Mouse (Mus musculus) MEL (cell line): ENCODE measurements around the gene Tas2r143. TPM values are rescaled to one million over a fixed set of nuclear protein-coding genes. Genes with fewer than 3 reads are reported as not detected.

Experiments used
- DNase-seq: peaks from one replicate; pipeline ENCODE4 v3.0.0; 2011; ENCODE audit warnings: low read depth, low spot score
- H3K27ac ChIP-seq: 2 replicates; pipeline ENCODE4 v1.5.1; 2012; ENCODE audit warnings: low read depth, mild to moderate bottlenecking, control low read depth, low read length, moderate library complexity; ENCODE audit not compliant: control insufficient read depth
- H3K27me3 ChIP-seq, 2 experiments: fragments of 150-350 bp in 1 of 2; sonication (generic) in 1 of 2; 2 replicates each; pipeline ENCODE4 v1.6.1; 2012; ENCODE audit warnings: low read length in 2 of 2, mild to moderate bottlenecking in 2 of 2, improper control_type of control experiment in 1 of 2, moderate library complexity in 1 of 2; ENCODE audit not compliant: insufficient read depth in 2 of 2, control insufficient read depth in 1 of 2
- H3K36me3 ChIP-seq, 2 experiments: 2 replicates each; pipeline ENCODE4 v1.6.1; 2012 to 2014; ENCODE audit warnings: low read length in 2 of 2, improper control_type of control experiment in 1 of 2, inconsistent platforms in 1 of 2, mild to moderate bottlenecking in 1 of 2; ENCODE audit not compliant: insufficient read depth in 2 of 2, control insufficient read depth in 1 of 2
- H3K4me1 ChIP-seq, 2 experiments: fragments of 150-350 bp in 1 of 2; sonication (generic) in 1 of 2; 2 replicates each; pipeline ENCODE4 v1.6.1; 2012; ENCODE audit warnings: low read length in 2 of 2, improper control_type of control experiment in 1 of 2, mild to moderate bottlenecking in 1 of 2; ENCODE audit not compliant: insufficient read depth in 2 of 2, control insufficient read depth in 1 of 2
- H3K4me3 ChIP-seq, 2 experiments: fragments of 150-350 bp in 1 of 2; sonication (generic) in 1 of 2; 2 replicates each; pipeline ENCODE4 v1.5.1; 2012; ENCODE audit warnings: low read depth in 2 of 2, low read length in 2 of 2, mild to moderate bottlenecking in 2 of 2, moderate library complexity in 2 of 2, control low read depth in 1 of 2, improper control_type of control experiment in 1 of 2; ENCODE audit not compliant: control insufficient read depth in 1 of 2, insufficient read depth in 1 of 2
- H3K79me2 ChIP-seq: 2 replicates; pipeline ENCODE4 v1.6.1; 2012; ENCODE audit warnings: mild to moderate bottlenecking, low read length, moderate library complexity; ENCODE audit not compliant: control insufficient read depth, poor library complexity, insufficient read depth
- H3K9ac ChIP-seq: 2 replicates; pipeline ENCODE4 v1.6.1; 2012; ENCODE audit warnings: low read depth, mild to moderate bottlenecking, control low read depth, low read length, moderate library complexity; ENCODE audit not compliant: control insufficient read depth, poor library complexity, severe bottlenecking
- H3K9me3 ChIP-seq: fragments of 150-350 bp; sonication (generic); replicated peaks from 2 replicates; pipeline ENCODE4 v1.6.1; 2012; ENCODE audit warnings: mild to moderate bottlenecking, low read length, improper control_type of control experiment, moderate library complexity; ENCODE audit not compliant: insufficient read depth
- CHD1 ChIP-seq: IDR thresholded peaks from 2 replicates; pipeline ENCODE4 v1.6.1; 2012; ENCODE audit warnings: low read depth, mild to moderate bottlenecking, inconsistent platforms, low read length, improper control_type of control experiment
- CHD2 ChIP-seq: IDR thresholded peaks from 2 replicates; pipeline ENCODE4 v1.6.1; 2011; ENCODE audit warnings: low read length, improper control_type of control experiment
- ELF1 ChIP-seq: IDR thresholded peaks from 2 replicates; pipeline ENCODE4 v1.6.1; 2014; ENCODE audit warnings: low read depth, mild to moderate bottlenecking, inconsistent platforms, low read length, improper control_type of control experiment, moderate library complexity
- GATA1 ChIP-seq: IDR thresholded peaks from 2 replicates; pipeline ENCODE4 v1.6.1; 2011; ENCODE audit warnings: low read depth, low read length, improper control_type of control experiment
- KAT2A ChIP-seq: conservative IDR thresholded peaks from 2 replicates; pipeline ENCODE4 v1.6.1; 2012; ENCODE audit warnings: low read depth, low read length, improper control_type of control experiment, inconsistent platforms
- MAFK ChIP-seq: IDR thresholded peaks from 2 replicates; pipeline ENCODE4 v1.6.1; 2011; ENCODE audit warnings: low read depth, mild to moderate bottlenecking, low read length, improper control_type of control experiment, borderline replicate concordance
- MYC ChIP-seq: IDR thresholded peaks from 2 replicates; pipeline ENCODE4 v1.6.1; 2011; ENCODE audit warnings: low read depth, mild to moderate bottlenecking, low read length, improper control_type of control experiment, moderate library complexity
- NRF1 ChIP-seq: IDR thresholded peaks from 2 replicates; pipeline ENCODE4 v1.6.1; 2014; ENCODE audit warnings: low read depth, mild to moderate bottlenecking, inconsistent platforms, low read length, improper control_type of control experiment, moderate library complexity; ENCODE audit not compliant: poor library complexity, insufficient read depth, severe bottlenecking
- POLR2AphosphoS5 ChIP-seq: IDR thresholded peaks from 2 replicates; pipeline ENCODE4 v1.6.1; 2012; ENCODE audit warnings: low read depth, borderline replicate concordance, mild to moderate bottlenecking, inconsistent platforms, low read length, moderate library complexity, mixed read lengths
- RCOR1 ChIP-seq: IDR thresholded peaks from 2 replicates; pipeline ENCODE4 v1.6.1; 2012; ENCODE audit warnings: low read depth, mild to moderate bottlenecking, inconsistent platforms, low read length, improper control_type of control experiment
- TAL1 ChIP-seq: IDR thresholded peaks from 2 replicates; pipeline ENCODE4 v1.6.1; 2012; ENCODE audit warnings: mild to moderate bottlenecking, inconsistent platforms, low read length, moderate library complexity, mixed read lengths
- TBP ChIP-seq: IDR thresholded peaks from 2 replicates; pipeline ENCODE4 v1.8.0; 2011; ENCODE audit warnings: low read depth, low read length, improper control_type of control experiment
- UBTF ChIP-seq: IDR thresholded peaks from 2 replicates; pipeline ENCODE4 v1.6.1; 2012; ENCODE audit warnings: low read depth, mild to moderate bottlenecking, inconsistent platforms, low read length, improper control_type of control experiment, moderate library complexity, borderline replicate concordance; ENCODE audit not compliant: insufficient read depth
- USF1 ChIP-seq: IDR thresholded peaks from 2 replicates; pipeline ENCODE4 v1.6.1; 2014; ENCODE audit warnings: low read depth, mild to moderate bottlenecking, inconsistent platforms, low read length, improper control_type of control experiment, moderate library complexity
- USF2 ChIP-seq, 2 experiments: IDR thresholded peaks; 2 replicates each; pipeline ENCODE4 v1.6.1; 2011 to 2012; ENCODE audit warnings: improper control_type of control experiment in 2 of 2, low read length in 2 of 2, borderline replicate concordance in 1 of 2, inconsistent platforms in 1 of 2, low read depth in 1 of 2, mild to moderate bottlenecking in 1 of 2; ENCODE audit not compliant: insufficient read depth in 1 of 2
- ZC3H11A ChIP-seq: IDR thresholded peaks from 2 replicates; pipeline ENCODE4 v1.6.1; 2012; ENCODE audit warnings: low read depth, mild to moderate bottlenecking, inconsistent platforms, low read length, improper control_type of control experiment
- ZKSCAN1 ChIP-seq: IDR thresholded peaks from 2 replicates; pipeline ENCODE4 v1.6.1; 2012; ENCODE audit warnings: low read depth, mild to moderate bottlenecking, inconsistent platforms, low read length, improper control_type of control experiment, moderate library complexity
- polyA plus RNA-seq, 2 experiments: library from polyadenylated mRNA; stranded (reverse) in 1 of 2; unstranded in 1 of 2; fragments of >175 nt in 1 of 2; fragments of >200 nt in 1 of 2; gene quantifications; 2 replicates each; pipeline versions ENCODE4 v1.2.1 to v1.2.4; 2012; ENCODE audit warnings: low replicate concordance in 2 of 2, low read depth in 1 of 2; ENCODE audit not compliant: insufficient read length in 2 of 2, insufficient read depth in 1 of 2, missing spikeins in 1 of 2
- total RNA-seq: library from RNA; depleted of rRNA; stranded (reverse); fragments of 300-350 nt; gene quantifications from 2 replicates; pipeline ENCODE4 v1.2.3, GENCODE M21; 2012

Gene Tas2r143
- total and polyA plus RNA-seq, 3 experiments = not detected

GRCm38 (mm10) chr6:42385635-42386034 is 14.4 kb upstream of the Tas2r143 start:
- Histone ChIP-seq H3K4me3 (no peak overlapping the region), H3K9ac (no peak overlapping the region), H3K4me1 (no peaks in the 10 kb centered on the region), H3K27ac (no peak overlapping the region), H3K9me3 (no peaks in the 10 kb centered on the region), H3K27me3 (peaks cover 14 to 17% of the 10 kb centered on the region in 2 experiments), H3K79me2 (no peaks in the 10 kb centered on the region), H3K36me3 (no peaks in the 10 kb centered on the region)
- TF ChIP-seq ELF1 = no peak
- no peak for TF ChIP-seq UBTF
- TF ChIP-seq GATA1 = no peak
- no peak for TF ChIP-seq ZKSCAN1
- TF ChIP-seq POLR2AphosphoS5 = no peak
- no peak for TF ChIP-seq KAT2A
- TF ChIP-seq TBP = no peak
- TF ChIP-seq NRF1 = no peak
- DNase-seq = no peak

DNA sequence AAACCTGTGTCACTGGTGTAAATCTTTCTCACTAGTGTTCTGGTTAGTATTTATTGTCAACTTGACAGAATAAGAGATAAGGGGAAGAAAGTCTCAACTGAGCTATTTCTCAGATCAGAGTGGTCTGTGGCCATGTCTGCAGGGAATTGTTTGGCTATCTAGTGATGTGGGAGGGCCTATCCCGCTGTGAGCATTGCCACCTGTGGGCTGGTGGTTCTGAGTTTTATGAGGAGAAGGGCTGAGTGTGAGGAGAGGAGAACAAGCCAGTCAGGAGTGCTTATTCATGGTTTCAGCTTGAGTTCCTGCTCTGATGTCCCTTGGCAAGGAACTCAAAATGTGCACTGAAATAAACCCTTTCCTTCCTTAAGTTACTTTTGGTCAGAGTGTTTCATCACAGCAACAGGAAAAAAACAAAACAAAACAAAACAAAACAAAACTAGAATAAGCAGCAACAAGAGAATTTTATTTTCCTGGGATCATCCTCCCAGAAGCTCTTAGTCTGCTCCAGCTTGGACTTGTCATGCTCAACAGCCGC is 8.2 kb upstream of the Tas2r143 start:
- TF ChIP-seq USF2 (IDR thresholded peaks at IDR 0.05; ENCODE audit: borderline replicate concordance in 1 of 2, insufficient read depth in 1 of 2, low read depth in 1 of 2, low read length in 2 of 2) (no peak), CHD2 (no peak), ZC3H11A (no peak), USF1 (no peak), RCOR1 (no peak), MYC (no peak), MAFK (no peak), TAL1 (no peak), CHD1 (no peak), KAT2A (no peak)
- Histone ChIP-seq H3K27me3 (peaks cover 16 to 32% of the 10 kb centered on the region in 2 experiments), H3K4me3 (no peak overlapping the region), H3K79me2 (no peaks in the 10 kb centered on the region), H3K4me1 (peaks cover 2 to 7% of the 10 kb centered on the region in 2 experiments; a peak in 3 of 4 replicates), H3K36me3 (peaks cover 0 to 3% of the 10 kb centered on the region in 2 experiments; a peak in 2 of 4 replicates), H3K9me3 (no peaks in the 10 kb centered on the region), H3K9ac (no peak overlapping the region), H3K27ac (no peak overlapping the region)
- no peak for DNase-seq
